Mouse (Mus musculus) heart, embryonic 13.5 days (tissue): ENCODE results near the gene Itih3. TPM values are rescaled to one million over a fixed set of nuclear protein-coding genes. Genes with fewer than 3 reads are reported as not detected.

Experiments used
- ATAC-seq: fragments of 200-750 bp; cut with Nextera tagmentation; 2 replicates; pipeline ENCODE4 v1.8.0; 2017; ENCODE audit warnings: moderate TSS enrichment; ENCODE audit not compliant: insufficient number of reproducible peaks, low FRiP score, low TSS enrichment; ENCODE audit errors: extremely low read depth
- H3K27ac ChIP-seq: fragments of 300-500 bp; sonication (generic); replicated peaks from 2 replicates; pipeline ENCODE4 v1.5.1; 2015; ENCODE audit warnings: moderate library complexity, mild to moderate bottlenecking, inconsistent platforms
- H3K27me3 ChIP-seq: fragments of 300-500 bp; sonication (generic); replicated peaks from 2 replicates; pipeline ENCODE4 v1.6.1; 2015; ENCODE audit warnings: mild to moderate bottlenecking, inconsistent platforms
- H3K36me3 ChIP-seq: fragments of 300-500 bp; sonication (generic); 2 replicates; pipeline ENCODE4 v1.6.1; 2015; ENCODE audit warnings: mild to moderate bottlenecking, inconsistent platforms
- H3K4me1 ChIP-seq: fragments of 300-500 bp; sonication (generic); 2 replicates; pipeline ENCODE4 v1.6.1; 2015; ENCODE audit warnings: inconsistent platforms
- H3K4me2 ChIP-seq: fragments of 300-500 bp; sonication (generic); 2 replicates; pipeline ENCODE4 v1.6.1; 2015; ENCODE audit warnings: inconsistent platforms, mild to moderate bottlenecking, moderate library complexity
- H3K4me3 ChIP-seq: fragments of 300-500 bp; sonication (generic); 2 replicates; pipeline ENCODE4 v1.5.1; 2015; ENCODE audit warnings: moderate library complexity, mild to moderate bottlenecking, inconsistent platforms
- H3K9ac ChIP-seq: fragments of 300-500 bp; sonication (generic); 2 replicates; pipeline ENCODE4 v1.6.1; 2015; ENCODE audit warnings: inconsistent platforms, mild to moderate bottlenecking, moderate library complexity
- H3K9me3 ChIP-seq: fragments of 300-500 bp; sonication (generic); 2 replicates; pipeline ENCODE4 v1.6.1; 2016; ENCODE audit warnings: inconsistent platforms
- WGBS: fragments of 180-500 bp; shearing (Covaris S2); methylation state at CpG from one replicate; pipeline ENCODE4 v1.1.7; 2015; ENCODE audit warnings: mixed read lengths; 5-methylcytosine and 5-hydroxymethylcytosine counted together
- polyA plus RNA-seq: library from polyadenylated mRNA; unstranded; fragments of >200 nt; fragmentation: Nextera tagmentation; extraction: Ambion mirVana; gene quantifications from 2 replicates; pipeline ENCODE4 v1.2.1, GENCODE M21; 2015

Gene Itih3
- polyA plus RNA-seq, 1 experiment from 2014 or later = 1.5 TPM

DNA sequence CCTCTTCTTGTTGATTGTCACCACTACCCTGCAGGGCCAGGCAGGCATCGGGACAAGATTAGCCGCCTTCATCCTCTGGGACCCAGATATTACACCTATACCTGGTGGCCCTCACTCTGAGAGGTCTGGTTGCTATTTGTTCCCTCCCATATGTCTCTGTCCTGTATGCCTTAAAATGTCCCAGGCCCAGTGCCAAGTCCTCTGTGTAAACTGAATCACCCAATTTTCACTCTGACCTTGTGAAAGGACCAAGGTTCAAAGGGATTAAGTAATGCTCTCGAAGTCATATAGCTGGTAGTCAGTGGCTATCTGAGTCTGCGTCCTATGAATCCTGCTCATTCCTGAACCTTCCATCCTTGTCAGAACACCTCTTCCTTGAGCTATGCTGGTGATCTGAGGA is 6.8 kb upstream of the Itih3 start:
- Histone ChIP-seq H3K27ac (no peak overlapping the region), H3K36me3 (no peaks in the 10 kb centered on the region), H3K9ac (no peak overlapping the region), H3K4me2 (no peak overlapping the region), H3K4me1 (no peaks in the 10 kb centered on the region), H3K9me3 (no peaks in the 10 kb centered on the region), H3K27me3 (no peaks in the 10 kb centered on the region), H3K4me3 (no peak overlapping the region)
- ATAC-seq = no peak
- WGBS = 82% methylated on average over 4 of the region's 4 CpGs

- no peak for ATAC-seq
- WGBS = 81% methylated on average over 3 of the region's 3 CpGs
- no peaks in the 10 kb centered on the region for H3K27me3 ChIP-seq
- no peaks in the 10 kb centered on the region for H3K36me3 ChIP-seq
- H3K9ac ChIP-seq = no peak overlapping the region
- no peak overlapping the region for H3K27ac ChIP-seq
- H3K4me1 ChIP-seq = peaks cover 10% of the 10 kb centered on the region; the same call in 1 of the 2 replicates
- no peak overlapping the region for H3K4me2 ChIP-seq
- no peaks in the 10 kb centered on the region for H3K9me3 ChIP-seq
- no peak overlapping the region for H3K4me3 ChIP-seq
These were observed 1.9 kb upstream of the Itih3 start for GRCm38 (mm10) chr14:30925492-30925891.

- Histone ChIP-seq H3K36me3 (no peaks in the 10 kb centered on the region), H3K9ac (no peak overlapping the region), H3K27ac (no peak overlapping the region), H3K9me3 (no peaks in the 10 kb centered on the region), H3K27me3 (no peaks in the 10 kb centered on the region), H3K4me2 (no peak overlapping the region), H3K4me3 (no peak overlapping the region), H3K4me1 (peaks cover 10% of the 10 kb centered on the region; the same call in 1 of the 2 replicates)
- ATAC-seq = no peak
- WGBS = 52% methylated on average over 8 of the region's 8 CpGs
These were observed 1.4 kb downstream of the Itih3 start for GRCm38 (mm10) chr14:30922053-30922670.

DNA sequence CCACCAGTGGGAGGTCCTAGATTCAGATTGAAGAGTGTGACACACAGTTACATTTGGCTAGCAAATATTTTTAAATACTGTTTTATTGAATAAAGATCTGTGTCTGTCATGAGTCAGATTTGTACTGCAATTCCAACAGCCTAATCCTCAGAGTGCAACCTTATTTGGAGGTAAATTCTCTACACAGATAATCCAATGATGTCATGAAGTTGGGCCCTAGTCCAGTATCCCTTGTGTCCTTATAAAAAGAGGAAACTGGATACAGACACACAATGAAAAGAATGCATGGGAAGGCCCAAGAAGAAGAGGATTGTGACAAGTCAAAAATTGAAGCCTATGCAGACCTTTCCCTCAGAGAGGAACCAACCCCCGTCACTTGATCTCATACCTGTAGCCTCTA is 7.0 kb downstream of the Itih3 start:
- Histone ChIP-seq H3K9me3 (no peaks in the 10 kb centered on the region), H3K4me1 (no peaks in the 10 kb centered on the region), H3K27me3 (no peaks in the 10 kb centered on the region), H3K27ac (no peak overlapping the region), H3K4me3 (no peak overlapping the region), H3K36me3 (no peaks in the 10 kb centered on the region), H3K9ac (no peak overlapping the region), H3K4me2 (no peak overlapping the region)
- 84% methylated on average over 1 of the region's 1 CpGs for WGBS
- no peak for ATAC-seq

- ATAC-seq = no peak
- WGBS = 72% methylated on average over 5 of the region's 5 CpGs
- H3K36me3 ChIP-seq = no peaks in the 10 kb centered on the region
- no peaks in the 10 kb centered on the region for H3K4me1 ChIP-seq
- no peak overlapping the region for H3K4me2 ChIP-seq
- H3K9me3 ChIP-seq = no peaks in the 10 kb centered on the region
- no peak overlapping the region for H3K27ac ChIP-seq
- H3K9ac ChIP-seq = no peak overlapping the region
- H3K4me3 ChIP-seq = no peak overlapping the region
- H3K27me3 ChIP-seq = no peaks in the 10 kb centered on the region
These were observed 10.2 kb downstream of the Itih3 start for GRCm38 (mm10) chr14:30913404-30913803.

DNA sequence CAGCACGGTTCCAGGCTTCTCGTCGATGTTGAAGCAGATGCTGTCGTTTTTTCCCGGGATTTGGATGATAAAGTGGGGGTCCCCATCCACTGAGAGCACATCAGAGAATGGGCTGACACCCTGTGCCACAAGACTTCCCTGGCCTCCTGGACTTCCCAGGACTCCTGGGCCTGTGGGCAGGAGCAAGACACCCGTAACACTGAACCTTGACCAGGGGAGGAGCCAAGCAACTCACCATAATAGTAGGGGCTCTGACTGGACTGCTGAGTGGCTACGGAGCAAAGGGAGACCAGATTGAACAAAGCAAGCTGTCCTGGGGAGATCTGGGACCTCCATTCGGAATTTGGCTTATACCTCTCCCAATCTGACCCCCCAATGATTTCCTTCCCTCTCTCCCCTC is 10.9 kb downstream of the Itih3 start:
- 78% methylated on average over 8 of the region's 8 CpGs for WGBS
- H3K9ac ChIP-seq = no peak overlapping the region
- no peaks in the 10 kb centered on the region for H3K36me3 ChIP-seq
- no peaks in the 10 kb centered on the region for H3K4me1 ChIP-seq
- H3K27ac ChIP-seq = no peak overlapping the region
- no peaks in the 10 kb centered on the region for H3K27me3 ChIP-seq
- ATAC-seq = no peak
- H3K9me3 ChIP-seq = no peaks in the 10 kb centered on the region
- H3K4me3 ChIP-seq = no peak overlapping the region
- H3K4me2 ChIP-seq = no peak overlapping the region

GRCm38 (mm10) chr14:30911141-30911540 is 12.4 kb downstream of the Itih3 start:
- H3K9ac ChIP-seq = no peak overlapping the region
- WGBS = 82% methylated on average over 8 of the region's 8 CpGs

GRCm38 (mm10) chr14:30907814-30908265 is 15.7 kb downstream of the Itih3 start:
- Histone ChIP-seq H3K9me3 (no peaks in the 10 kb centered on the region), H3K9ac (no peak overlapping the region), H3K27ac (no peak overlapping the region), H3K36me3 (no peaks in the 10 kb centered on the region), H3K27me3 (no peaks in the 10 kb centered on the region), H3K4me3 (no peak overlapping the region), H3K4me1 (no peaks in the 10 kb centered on the region), H3K4me2 (no peak overlapping the region)
- ATAC-seq = no peak
- 72% methylated on average over 3 of the region's 3 CpGs for WGBS

More at GRCm38 (mm10) chr14:30911141-30911540, 12.4 kb downstream of the Itih3 start:
- no peaks in the 10 kb centered on the region for H3K27me3 ChIP-seq
- no peak overlapping the region for H3K4me3 ChIP-seq
- no peak for ATAC-seq
- H3K36me3 ChIP-seq = no peaks in the 10 kb centered on the region
- H3K9me3 ChIP-seq = no peaks in the 10 kb centered on the region
- no peak overlapping the region for H3K4me2 ChIP-seq
- no peaks in the 10 kb centered on the region for H3K4me1 ChIP-seq
- no peak overlapping the region for H3K27ac ChIP-seq

DNA sequence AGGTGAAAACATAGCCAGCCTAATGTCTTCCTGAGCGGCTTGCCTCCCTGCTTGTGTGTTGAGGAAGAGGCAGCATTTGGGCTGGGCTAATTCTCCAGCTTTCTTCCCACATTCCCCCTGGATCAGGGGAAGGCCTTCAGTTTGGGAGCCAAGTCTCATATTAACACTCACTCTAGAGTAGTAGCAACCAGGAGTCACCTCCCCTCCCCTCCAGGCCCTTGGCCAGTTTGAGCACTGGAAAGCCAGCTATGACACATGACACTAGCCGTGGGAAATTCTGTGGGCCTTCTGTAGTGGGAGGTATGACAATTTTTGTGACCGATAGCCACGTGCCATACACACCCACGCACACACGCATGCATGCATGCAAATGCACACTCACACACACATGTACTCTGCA is 17.6 kb downstream of the Itih3 start:
- ATAC-seq = no peak
- no peaks in the 10 kb centered on the region for H3K4me1 ChIP-seq
- H3K9ac ChIP-seq = no peak overlapping the region
- no peaks in the 10 kb centered on the region for H3K9me3 ChIP-seq
- no peaks in the 10 kb centered on the region for H3K27me3 ChIP-seq
- no peak overlapping the region for H3K27ac ChIP-seq
- no peak overlapping the region for H3K4me2 ChIP-seq
- WGBS = 79% methylated on average over 6 of the region's 6 CpGs
- H3K4me3 ChIP-seq = no peak overlapping the region
- no peaks in the 10 kb centered on the region for H3K36me3 ChIP-seq

- Histone ChIP-seq H3K4me3 (no peak overlapping the region), H3K9ac (no peak overlapping the region), H3K9me3 (no peaks in the 10 kb centered on the region), H3K27ac (no peak overlapping the region), H3K4me1 (no peaks in the 10 kb centered on the region), H3K27me3 (no peaks in the 10 kb centered on the region), H3K36me3 (no peaks in the 10 kb centered on the region), H3K4me2 (no peak overlapping the region)
- no peak for ATAC-seq
- WGBS = 75% methylated on average over 8 of the region's 8 CpGs
These were observed 19.3 kb downstream of the Itih3 start for GRCm38 (mm10) chr14:30904307-30904706.

GRCm38 (mm10) chr14:30903036-30903435 is 20.5 kb downstream of the Itih3 start:
- Histone ChIP-seq H3K9ac (no peak overlapping the region), H3K4me2 (no peak overlapping the region), H3K27ac (no peak overlapping the region), H3K4me3 (no peak overlapping the region), H3K4me1 (no peaks in the 10 kb centered on the region), H3K9me3 (no peaks in the 10 kb centered on the region), H3K27me3 (no peaks in the 10 kb centered on the region), H3K36me3 (no peaks in the 10 kb centered on the region)
- no peak for ATAC-seq
- 53% methylated on average over 3 of the region's 3 CpGs for WGBS

DNA sequence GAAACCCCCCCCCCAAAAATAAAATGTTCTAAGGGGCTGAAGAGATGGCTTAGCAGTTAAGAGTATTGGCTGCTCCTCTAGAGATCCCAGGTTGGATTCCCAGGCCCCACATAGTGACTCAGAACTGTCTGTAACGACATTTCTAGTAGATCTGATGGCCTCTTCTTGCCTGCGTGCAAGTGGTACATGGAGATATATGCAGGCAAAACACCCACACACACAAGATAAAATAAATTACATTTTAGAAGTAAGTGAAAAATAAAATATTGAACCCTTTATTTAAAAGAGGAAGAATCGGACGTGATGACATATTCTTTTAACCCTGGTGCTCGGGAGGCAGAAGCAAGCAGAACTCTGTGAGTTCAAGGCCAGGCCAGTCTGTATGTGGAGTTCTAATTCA is 20.9 kb downstream of the Itih3 start:
- 74% methylated on average over 5 of the region's 5 CpGs for WGBS
- Histone ChIP-seq H3K9me3 (no peaks in the 10 kb centered on the region), H3K4me2 (no peak overlapping the region), H3K27me3 (no peaks in the 10 kb centered on the region), H3K4me1 (no peaks in the 10 kb centered on the region), H3K4me3 (no peak overlapping the region), H3K36me3 (no peaks in the 10 kb centered on the region), H3K27ac (no peak overlapping the region), H3K9ac (no peak overlapping the region)
- no peak for ATAC-seq
